Mouse (Mus musculus): ENCODE measurements around the gene Dnajc25. TPM values are rescaled to one million over a fixed set of nuclear protein-coding genes. Genes with fewer than 3 reads are reported as not detected.

The Dnajc25 gene
- polyA plus RNA-seq, 1 experiment from 2014 or later, result 5.6 TPM

- ATAC-seq, result no peak
- H3K36me3 ChIP-seq (ENCODE audit: control insufficient read depth, insufficient read depth, low read length), result 0 out of 2 replicates have a peak, but pooled peaks cover 4% of the 10 kb centered on the region
- H3K27ac ChIP-seq (ENCODE audit: low read length), result no peak overlapping the region
- no peaks in the 10 kb centered on the region for H3K4me1 ChIP-seq (ENCODE audit: control insufficient read depth, insufficient read depth, low read length)
- no peak overlapping the region for H3K4me3 ChIP-seq (ENCODE audit: low read length)
- no peak overlapping the region for H3K4me2 ChIP-seq (ENCODE audit: low read depth, low read length)
- no peaks in the 10 kb centered on the region for H3K27me3 ChIP-seq (replicated peaks; ENCODE audit: control insufficient read depth, insufficient read depth, low read length)
- H3K9ac ChIP-seq (ENCODE audit: low read depth, low read length), result no peak overlapping the region
- H3K9me3 ChIP-seq (ENCODE audit: control insufficient read depth, low read length), result no peaks in the 10 kb centered on the region
- 96% methylated on average over 5 of the region's 5 CpGs for WGBS
Observed at GRCm38 (mm10) chr4:59043074-59043473, 48.2 kb downstream of the Dnajc25 start.

- Histone ChIP-seq H3K4me2 (ENCODE audit: low read depth, low read length) (no peak overlapping the region), H3K36me3 (ENCODE audit: control insufficient read depth, insufficient read depth, low read length) (0 out of 2 replicates have a peak, but pooled peaks cover 4% of the 10 kb centered on the region), H3K27ac (ENCODE audit: low read length) (no peak overlapping the region), H3K4me1 (ENCODE audit: control insufficient read depth, insufficient read depth, low read length) (no peaks in the 10 kb centered on the region), H3K4me3 (ENCODE audit: low read length) (no peak overlapping the region), H3K9ac (ENCODE audit: low read depth, low read length) (no peak overlapping the region), H3K27me3 (replicated peaks; ENCODE audit: control insufficient read depth, insufficient read depth, low read length) (no peaks in the 10 kb centered on the region), H3K9me3 (ENCODE audit: control insufficient read depth, low read length) (no peaks in the 10 kb centered on the region)
- ATAC-seq, result no peak
- 61% methylated on average over 6 of the region's 6 CpGs for WGBS
Observed at GRCm38 (mm10) chr4:59043891-59044290, 49.0 kb downstream of the Dnajc25 start.

- H3K4me3 ChIP-seq (ENCODE audit: low read length), result no peak overlapping the region
- no peak overlapping the region for H3K27ac ChIP-seq (ENCODE audit: low read length)
- H3K4me2 ChIP-seq (ENCODE audit: low read depth, low read length), result no peak overlapping the region
- no peaks in the 10 kb centered on the region for H3K36me3 ChIP-seq (ENCODE audit: control insufficient read depth, insufficient read depth, low read length)
- no peak for ATAC-seq
- no peak overlapping the region for H3K9ac ChIP-seq (ENCODE audit: low read depth, low read length)
- no peaks in the 10 kb centered on the region for H3K4me1 ChIP-seq (ENCODE audit: control insufficient read depth, insufficient read depth, low read length)
- no peaks in the 10 kb centered on the region for H3K27me3 ChIP-seq (replicated peaks; ENCODE audit: control insufficient read depth, insufficient read depth, low read length)
- 50% methylated on average over 3 of the region's 3 CpGs for WGBS
- no peaks in the 10 kb centered on the region for H3K9me3 ChIP-seq (ENCODE audit: control insufficient read depth, low read length)
Observed at GRCm38 (mm10) chr4:59047222-59047621, 52.4 kb downstream of the Dnajc25 start.

GRCm38 (mm10) chr4:59051081-59051480 lies 56.2 kb downstream of the Dnajc25 start:
- Histone ChIP-seq H3K4me2 (ENCODE audit: low read depth, low read length) (no peak overlapping the region), H3K4me3 (ENCODE audit: low read length) (no peak overlapping the region), H3K27ac (ENCODE audit: low read length) (no peak overlapping the region), H3K9ac (ENCODE audit: low read depth, low read length) (no peak overlapping the region), H3K4me1 (ENCODE audit: control insufficient read depth, insufficient read depth, low read length) (no peaks in the 10 kb centered on the region), H3K9me3 (ENCODE audit: control insufficient read depth, low read length) (no peaks in the 10 kb centered on the region), H3K36me3 (ENCODE audit: control insufficient read depth, insufficient read depth, low read length) (no peaks in the 10 kb centered on the region), H3K27me3 (replicated peaks; ENCODE audit: control insufficient read depth, insufficient read depth, low read length) (no peaks in the 10 kb centered on the region)
- WGBS, result 94% methylated on average over 1 of the region's 1 CpGs
- no peak for ATAC-seq

GRCm38 (mm10) chr4:59057929-59058328 lies 63.1 kb downstream of the Dnajc25 start:
- WGBS, result 91% methylated on average over 3 of the region's 3 CpGs
- Histone ChIP-seq H3K36me3 (ENCODE audit: control insufficient read depth, insufficient read depth, low read length) (no peaks in the 10 kb centered on the region), H3K27me3 (replicated peaks; ENCODE audit: control insufficient read depth, insufficient read depth, low read length) (no peaks in the 10 kb centered on the region), H3K27ac (ENCODE audit: low read length) (no peak overlapping the region), H3K9ac (ENCODE audit: low read depth, low read length) (no peak overlapping the region), H3K9me3 (ENCODE audit: control insufficient read depth, low read length) (no peaks in the 10 kb centered on the region), H3K4me1 (ENCODE audit: control insufficient read depth, insufficient read depth, low read length) (no peaks in the 10 kb centered on the region), H3K4me2 (ENCODE audit: low read depth, low read length) (no peak overlapping the region), H3K4me3 (ENCODE audit: low read length) (no peak overlapping the region)
- no peak for ATAC-seq

GRCm38 (mm10) chr4:59062526-59062925 lies 67.7 kb downstream of the Dnajc25 start:
- H3K4me1 ChIP-seq (ENCODE audit: control insufficient read depth, insufficient read depth, low read length), result no peaks in the 10 kb centered on the region
- no peak overlapping the region for H3K9ac ChIP-seq (ENCODE audit: low read depth, low read length)
- WGBS, result 70% methylated on average over 12 of the region's 12 CpGs
- H3K27ac ChIP-seq (ENCODE audit: low read length), result no peak overlapping the region
- no peaks in the 10 kb centered on the region for H3K9me3 ChIP-seq (ENCODE audit: control insufficient read depth, low read length)
- H3K4me3 ChIP-seq (ENCODE audit: low read length), result no peak overlapping the region
- H3K4me2 ChIP-seq (ENCODE audit: low read depth, low read length), result no peak overlapping the region
- H3K36me3 ChIP-seq (ENCODE audit: control insufficient read depth, insufficient read depth, low read length), result no peaks in the 10 kb centered on the region
- H3K27me3 ChIP-seq (replicated peaks; ENCODE audit: control insufficient read depth, insufficient read depth, low read length), result no peaks in the 10 kb centered on the region
- ATAC-seq, result no peak

- H3K9me3 ChIP-seq (ENCODE audit: control insufficient read depth, low read length), result no peaks in the 10 kb centered on the region
- no peak overlapping the region for H3K27ac ChIP-seq (ENCODE audit: low read length)
- no peak overlapping the region for H3K4me3 ChIP-seq (ENCODE audit: low read length)
- 50% methylated on average over 3 of the region's 3 CpGs for whole genome bisulfite sequencing
- H3K4me1 ChIP-seq (ENCODE audit: control insufficient read depth, insufficient read depth, low read length), result no peaks in the 10 kb centered on the region
- no peaks in the 10 kb centered on the region for H3K27me3 ChIP-seq (replicated peaks; ENCODE audit: control insufficient read depth, insufficient read depth, low read length)
- no peak overlapping the region for H3K9ac ChIP-seq (ENCODE audit: low read depth, low read length)
- no peak for ATAC-seq
- no peaks in the 10 kb centered on the region for H3K36me3 ChIP-seq (ENCODE audit: control insufficient read depth, insufficient read depth, low read length)
- H3K4me2 ChIP-seq (ENCODE audit: low read depth, low read length), result no peak overlapping the region
Observed at GRCm38 (mm10) chr4:59069276-59069675, 74.4 kb downstream of the Dnajc25 start.

Other genes starting within 250 kb of the Dnajc25 start
- gene Olfr267, start 207.3 kb upstream of the Dnajc25 start, polyA plus RNA-seq (2015; fragmentation: Nextera tagmentation; extraction: Ambion mirVana), result not detected in 2 replicates
- 21.4 and 23.7 TPM in 2 replicates for gene Ecpas, start 82.3 kb upstream of the Dnajc25 start, polyA plus RNA-seq (2015; fragmentation: Nextera tagmentation; extraction: Ambion mirVana)
- gene Zkscan16, start 51.4 kb upstream of the Dnajc25 start, polyA plus RNA-seq (2015; fragmentation: Nextera tagmentation; extraction: Ambion mirVana), result 0.16 and 0.29 TPM in 2 replicates
- gene Ptgr1, start 7.9 kb upstream of the Dnajc25 start, polyA plus RNA-seq (2015; fragmentation: Nextera tagmentation; extraction: Ambion mirVana), result 44.9 and 45.5 TPM in 2 replicates
- gene Gm20503, start 8.1 kb downstream of the Dnajc25 start, polyA plus RNA-seq (2015; fragmentation: Nextera tagmentation; extraction: Ambion mirVana), result 9.3 and 10.8 TPM in 2 replicates
- gene Gng10, start 40.0 kb downstream of the Dnajc25 start, polyA plus RNA-seq (2015; fragmentation: Nextera tagmentation; extraction: Ambion mirVana), result 76.5 and 86.1 TPM in 2 replicates
- not detected in 2 replicates for gene AI481877, start 143.9 kb downstream of the Dnajc25 start, polyA plus RNA-seq (2015; fragmentation: Nextera tagmentation; extraction: Ambion mirVana)
- gene Ugcg, start 194.2 kb downstream of the Dnajc25 start, polyA plus RNA-seq (2015; fragmentation: Nextera tagmentation; extraction: Ambion mirVana), result 6.9 and 7.8 TPM in 2 replicates

Measured in intestine, embryonic 16.5 days (tissue).